Mouse (Mus musculus): ENCODE measurements around the gene Mex3a.

Mex3a gene

DNA sequence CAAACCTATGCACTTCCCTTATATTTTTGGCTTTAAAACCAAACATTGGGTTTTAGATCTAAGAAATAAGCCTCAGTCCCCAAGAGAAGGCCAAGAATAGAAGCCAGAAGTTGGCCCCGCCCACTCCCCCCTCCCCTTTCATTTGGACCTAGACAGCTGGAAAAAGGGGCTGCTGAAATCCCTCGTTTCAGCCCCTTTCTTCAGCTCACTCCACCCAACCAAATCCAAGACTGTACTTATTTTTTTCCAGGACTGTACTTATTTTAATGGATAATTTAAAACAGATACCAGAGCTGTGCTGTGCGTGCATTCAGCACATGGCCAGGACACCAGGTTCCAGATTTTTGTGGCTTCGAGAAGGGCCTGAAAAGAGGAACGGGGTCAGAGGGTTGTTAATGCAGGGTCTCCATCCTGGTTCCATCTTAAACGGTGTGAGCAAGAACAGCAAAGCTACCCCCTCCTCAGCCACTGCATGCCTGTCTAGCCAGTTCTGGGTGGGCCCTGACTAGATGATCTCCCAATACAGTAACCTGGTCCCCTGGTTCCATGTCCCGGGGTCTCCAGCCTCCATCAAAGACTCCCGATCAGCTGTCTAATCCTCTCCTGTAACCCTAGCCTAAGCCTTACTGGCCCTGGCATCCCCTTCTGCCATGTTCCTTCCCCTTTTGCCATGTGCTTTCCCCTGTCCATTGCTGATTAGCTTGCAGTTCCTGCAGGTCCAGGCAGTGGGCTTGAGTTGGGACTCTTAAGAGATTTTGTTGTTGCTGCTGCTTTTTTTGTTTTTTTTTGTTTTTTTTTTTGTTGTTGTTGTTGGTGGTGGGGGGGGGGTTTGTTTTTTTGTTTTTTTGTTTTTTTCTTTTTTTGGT lies 28.1 kb upstream of the Mex3a start:
- in situ Hi-C loops (cut with MboI; ENCODE audit: unreplicated experiment in 2 of 2) = no loop called here

- in situ Hi-C loops (cut with MboI; ENCODE audit: unreplicated experiment in 2 of 2) = no loop called here
These were observed 27.1 kb upstream of the Mex3a start for GRCm38 (mm10) chr3:88505081-88505480.

DNA sequence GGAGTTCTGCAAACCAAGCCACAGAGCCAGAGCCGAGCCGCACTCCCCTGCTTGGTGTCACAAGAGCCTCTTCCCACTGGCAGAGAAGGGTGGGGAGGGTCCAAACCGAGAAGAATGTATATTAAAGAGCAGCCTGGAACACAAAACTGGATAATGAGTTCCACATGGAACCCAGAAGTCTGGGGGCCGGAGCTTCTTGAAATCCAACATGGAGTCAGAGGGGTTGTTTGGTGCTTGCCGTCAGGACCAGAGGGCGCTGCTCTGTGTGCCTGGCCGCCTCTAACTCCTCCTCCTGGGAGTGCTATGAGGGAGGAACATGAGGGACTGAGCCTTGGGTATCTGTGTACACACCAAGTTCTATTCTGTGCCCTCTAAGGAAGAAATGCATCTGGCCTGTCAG lies 26.4 kb upstream of the Mex3a start:
- in situ Hi-C loops (cut with MboI; ENCODE audit: unreplicated experiment in 2 of 2) = no loop called here

- in situ Hi-C loops (cut with MboI; ENCODE audit: unreplicated experiment in 2 of 2) = no loop called here
These were observed 22.9 kb upstream of the Mex3a start for GRCm38 (mm10) chr3:88509250-88509649.

- in situ Hi-C loops (cut with MboI; ENCODE audit: unreplicated experiment in 2 of 2) = no loop called here
These were observed 22.3 kb upstream of the Mex3a start, which contains the start of gene Lmna for GRCm38 (mm10) chr3:88509692-88510420. Gene Lmna (minus strand): TSS chr3:88509956.

GRCm38 (mm10) chr3:88510421-88511289 lies 21.5 kb upstream of the Mex3a start:
- in situ Hi-C loops (cut with MboI; ENCODE audit: unreplicated experiment in 2 of 2) = no loop called here

- in situ Hi-C loops (cut with MboI; ENCODE audit: unreplicated experiment in 2 of 2) = no loop called here
These were observed 20.6 kb upstream of the Mex3a start for GRCm38 (mm10) chr3:88511559-88511958.

- in situ Hi-C loops (cut with MboI; ENCODE audit: unreplicated experiment in 2 of 2) = no loop called here
These were observed 19.9 kb upstream of the Mex3a start for GRCm38 (mm10) chr3:88512141-88512895.

DNA sequence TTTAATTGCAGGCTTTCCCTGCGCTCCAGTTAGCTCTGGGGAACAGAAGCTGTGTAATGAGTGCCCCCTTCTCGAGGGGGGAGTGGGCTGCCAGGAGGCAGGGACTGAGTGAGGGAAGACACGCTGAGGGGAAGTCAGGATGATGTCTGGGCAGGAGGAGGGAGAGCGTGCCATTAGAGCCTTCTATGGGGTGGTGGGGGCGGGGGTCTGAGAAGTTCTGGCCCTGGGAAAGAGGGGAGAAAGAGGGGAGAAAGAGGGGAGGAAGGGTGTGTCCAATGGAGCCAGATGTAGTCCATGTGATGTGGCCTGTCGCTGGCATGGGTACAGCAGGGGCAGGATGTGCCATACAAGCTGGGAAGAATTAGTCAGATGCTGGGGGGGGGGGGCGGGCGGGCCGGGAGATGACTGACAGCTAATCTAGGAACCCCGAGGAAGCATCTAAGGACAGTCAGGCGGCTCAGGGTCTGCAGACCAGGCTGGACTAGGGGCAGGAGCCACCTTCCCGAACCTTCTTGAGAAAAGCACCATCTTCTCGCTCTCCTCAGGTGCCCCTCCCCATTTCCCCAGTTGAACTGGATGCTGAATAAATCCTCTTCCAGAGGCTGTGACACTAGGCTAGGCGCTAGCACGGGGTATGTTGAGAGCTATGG lies 19.2 kb upstream of the Mex3a start:
- in situ Hi-C loops (cut with MboI; ENCODE audit: unreplicated experiment in 2 of 2) = no loop called here

GRCm38 (mm10) chr3:88513546-88514115 lies 18.6 kb upstream of the Mex3a start:
- in situ Hi-C loops (cut with MboI; ENCODE audit: unreplicated experiment in 2 of 2) = no loop called here

DNA sequence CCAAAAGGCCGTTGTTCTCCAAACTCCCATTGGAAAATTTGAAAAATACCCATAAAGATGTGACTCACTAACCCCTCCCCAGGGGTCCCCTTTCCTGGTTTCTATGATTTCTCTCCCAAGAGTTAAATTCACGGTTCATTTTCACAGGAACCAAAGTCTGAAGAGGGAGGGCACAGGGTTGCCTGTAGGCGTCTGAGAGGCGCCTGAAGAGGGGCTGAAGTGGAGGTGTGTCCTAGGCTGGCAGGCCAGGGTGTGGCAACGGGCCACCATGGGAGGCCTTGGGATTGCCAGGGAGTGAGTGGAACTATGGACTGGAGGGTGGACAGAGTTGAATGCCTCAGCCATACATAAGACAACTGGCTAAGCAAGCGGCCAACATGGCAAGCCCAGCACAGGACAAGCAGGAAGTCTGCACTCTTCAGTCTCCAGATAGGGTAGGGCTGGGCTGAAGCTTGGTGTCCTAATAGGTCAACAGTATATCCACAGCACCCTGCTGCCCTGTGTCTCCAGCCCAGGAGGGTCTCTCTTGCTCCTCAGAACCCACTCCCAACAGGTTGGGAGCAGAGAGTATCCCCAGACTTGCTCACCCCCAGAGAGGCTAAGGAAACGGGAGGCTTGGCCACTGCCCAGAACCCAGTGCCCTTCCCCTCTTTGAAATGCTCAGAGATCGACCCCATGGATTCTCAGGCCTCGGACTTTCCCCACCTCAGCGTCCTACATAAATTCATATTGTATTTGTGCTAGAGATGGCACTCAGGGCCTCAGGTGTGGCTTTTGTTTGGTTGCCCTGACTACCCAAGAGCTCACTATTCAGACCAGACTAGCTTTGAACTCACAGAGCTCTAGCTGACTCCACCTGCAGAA lies 17.7 kb upstream of the Mex3a start:
- in situ Hi-C loops (cut with MboI; ENCODE audit: unreplicated experiment in 2 of 2) = no loop called here

- in situ Hi-C loops (cut with MboI; ENCODE audit: unreplicated experiment in 2 of 2) = no loop called here
These were observed 17.2 kb upstream of the Mex3a start for GRCm38 (mm10) chr3:88515095-88515386.

DNA sequence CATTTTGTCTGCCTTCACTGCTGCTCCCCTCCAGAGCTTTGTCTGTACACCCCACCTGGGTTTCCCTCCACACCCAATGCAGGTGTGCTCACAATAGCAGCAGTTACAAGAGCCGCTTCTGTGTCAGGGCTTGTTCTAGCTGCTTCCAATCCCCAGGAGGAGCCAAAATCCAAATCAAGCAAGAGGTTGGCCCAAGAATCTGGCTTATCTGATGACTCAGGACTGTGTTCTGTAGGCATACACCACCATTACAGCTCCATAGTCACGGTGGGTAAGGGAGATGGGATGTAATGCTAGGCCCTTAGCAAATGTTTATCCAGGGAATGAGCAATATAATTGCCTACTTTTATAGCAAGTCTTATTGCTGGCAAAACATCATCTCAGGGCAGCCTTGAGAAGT lies 15.8 kb upstream of the Mex3a start:
- in situ Hi-C loops (cut with MboI; ENCODE audit: unreplicated experiment in 2 of 2) = no loop called here

GRCm38 (mm10) chr3:88518411-88518810 lies 13.8 kb upstream of the Mex3a start:
- in situ Hi-C loops (cut with MboI; ENCODE audit: unreplicated experiment in 2 of 2) = no loop called here

GRCm38 (mm10) chr3:88520078-88520477 lies 12.1 kb upstream of the Mex3a start:
- in situ Hi-C loops (cut with MboI; ENCODE audit: unreplicated experiment in 2 of 2) = loop anchor here (5.0 kb wide), 2 partner anchors 33 to 113 kb away; no protein-coding TSS in a partner anchor

DNA sequence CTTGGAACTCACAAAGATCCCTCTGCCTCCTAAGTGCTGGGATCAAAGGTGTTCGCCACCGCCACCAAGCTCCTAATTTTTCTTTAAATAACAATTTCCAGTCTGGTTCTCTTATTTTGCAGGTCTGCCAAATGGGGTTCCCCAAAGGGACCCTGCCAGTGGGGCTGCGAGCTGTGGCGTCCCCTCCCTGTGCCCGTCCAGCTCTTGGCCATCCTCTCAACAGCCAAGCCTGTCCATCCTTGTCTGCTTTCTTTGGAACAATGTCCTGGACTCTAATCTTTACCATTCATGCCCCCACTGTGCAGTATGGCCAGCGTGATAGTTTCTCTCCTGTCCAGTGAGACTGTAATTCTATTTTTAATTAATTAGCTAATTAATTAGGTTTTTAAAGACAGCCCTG lies 11.0 kb upstream of the Mex3a start:
- in situ Hi-C loops (cut with MboI; ENCODE audit: unreplicated experiment in 2 of 2) = loop anchor here (5.0 kb wide), 2 partner anchors 34 to 114 kb away; no protein-coding TSS in a partner anchor

DNA sequence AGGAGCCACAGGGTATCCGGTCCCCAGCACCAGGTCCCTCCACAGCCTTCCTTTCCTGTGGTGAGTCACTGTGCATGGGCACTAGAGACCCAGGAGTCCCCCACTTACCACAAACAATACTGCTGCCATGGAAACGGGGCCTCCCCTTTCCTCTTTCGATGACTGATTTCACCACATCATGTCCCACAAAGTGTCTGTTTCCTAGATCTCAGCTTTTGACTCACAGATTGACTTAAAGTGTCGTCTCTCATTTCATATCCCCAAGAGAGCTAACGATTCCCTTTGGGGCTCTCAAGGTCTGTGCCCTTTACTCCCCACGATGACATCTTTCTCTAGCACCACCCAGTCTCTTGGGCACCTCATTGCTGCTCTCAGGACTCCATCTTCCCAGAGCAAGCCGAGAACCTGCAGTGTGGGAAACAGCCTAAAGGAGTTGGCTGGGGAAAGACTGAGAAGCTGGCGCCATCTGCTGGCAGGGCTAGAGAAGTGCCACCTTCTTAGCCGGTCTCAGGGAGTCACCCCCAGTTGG lies 10.3 kb upstream of the Mex3a start:
- in situ Hi-C loops (cut with MboI; ENCODE audit: unreplicated experiment in 2 of 2) = loop anchor here (5.0 kb wide), 2 partner anchors 35 to 115 kb away; no protein-coding TSS in a partner anchor

- in situ Hi-C loops (cut with MboI; ENCODE audit: unreplicated experiment in 2 of 2) = loop anchor here (5.0 kb wide), 2 partner anchors 36 to 116 kb away; no protein-coding TSS in a partner anchor
These were observed 9.2 kb upstream of the Mex3a start for GRCm38 (mm10) chr3:88523027-88523426.
